Mouse (Mus musculus) bone marrow, adult 2 months (tissue): ENCODE measurements around the gene Rell1.

ENCODE experiments used
- CTCF ChIP-seq: fragments of 200-500 bp; IDR thresholded peaks from 2 replicates; pipeline ENCODE4 v1.5.1; 2011; ENCODE audit warnings: low read length, control low read depth; ENCODE audit not compliant: control insufficient read depth, insufficient read depth
- POLR2A ChIP-seq: fragments of 200-500 bp; IDR thresholded peaks from 2 replicates; pipeline ENCODE4 v1.6.1; 2011; ENCODE audit warnings: low read depth, mild to moderate bottlenecking, control low read depth, low read length, borderline replicate concordance; ENCODE audit not compliant: control insufficient read depth

DNA sequence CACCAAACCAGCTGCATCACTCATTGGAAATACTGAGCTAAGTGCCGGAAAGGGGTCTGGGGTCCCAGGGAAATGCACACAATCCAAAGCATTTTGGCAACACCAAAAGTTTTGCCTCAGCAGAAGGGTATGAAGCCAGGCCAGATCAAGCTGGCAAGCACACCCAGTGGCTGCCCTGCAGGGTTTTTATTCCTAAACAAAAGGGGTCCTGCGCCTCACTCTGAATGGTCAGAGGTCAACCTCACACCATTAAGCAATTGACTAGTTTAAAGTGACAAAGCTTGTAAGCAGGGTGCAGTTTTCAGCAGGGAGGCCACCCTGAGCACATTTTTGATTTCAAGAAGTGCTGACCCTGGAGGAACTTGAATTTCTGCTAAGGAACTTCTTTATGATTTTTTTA, 2.3 kb upstream of the Rell1 start:
- TF ChIP-seq CTCF (no peak), POLR2A (no peak)
